Mouse (Mus musculus): ENCODE data around the gene Gng5. TPM values are rescaled to one million over a fixed set of nuclear protein-coding genes. Genes with fewer than 3 reads are reported as not detected.

The Gng5 gene
- total RNA-seq, 2 experiments from 2014 or later: 468 to 538 TPM

- DNase-seq (ENCODE audit: low spot score): no peak
Observed at GRCm38 (mm10) chr3:146540521-146541273, 41.1 kb downstream of the Gng5 start.

- no peak for DNase-seq (ENCODE audit: low spot score)
Observed at GRCm38 (mm10) chr3:146543632-146544031, 44.0 kb downstream of the Gng5 start.

GRCm38 (mm10) chr3:146554816-146555215, 55.2 kb downstream of the Gng5 start:
- no peak for DNase-seq (ENCODE audit: low spot score)

Other genes with a start within 250 kb of the Gng5 start
- gene Ssx2ip, start 95.2 kb upstream of the Gng5 start, total RNA-seq (2021): 10 to 100 TPM; 26.8 to 30.2 TPM
- gene Ctbs, start 50.0 kb upstream of the Gng5 start, total RNA-seq (2021): 1 to 10 TPM; 3.6 to 4.9 TPM
- gene Spata1, start 54 bp upstream of the Gng5 start, total RNA-seq (2021): 1 to 10 TPM; 7.0 to 8.5 TPM
- 10 to 100 TPM; 13.3 to 13.4 TPM for gene Rpf1, start 21.6 kb downstream of the Gng5 start, total RNA-seq (2021)
- under 1 TPM in 1 of 2 experiments, not detected in 1; 0.45 TPM for gene Uox, start 70.6 kb downstream of the Gng5 start, total RNA-seq (2021)
- not detected for gene Dnase2b, start 115.8 kb downstream of the Gng5 start, total RNA-seq (2021)
- gene 4930503B20Rik, start 151.5 kb downstream of the Gng5 start, total RNA-seq (2021): not detected
- gene Samd13, start 185.8 kb downstream of the Gng5 start, total RNA-seq (2021): under 1 TPM; 0.64 to 0.95 TPM